Mouse (Mus musculus) embryonic facial prominence, embryonic 14.5 days (tissue): ENCODE data around the gene Cited2. TPM values are rescaled to one million over a fixed set of nuclear protein-coding genes. Genes with fewer than 3 reads are reported as not detected.

Source experiments
- ATAC-seq: fragments of 200-750 bp; cut with Nextera tagmentation; 2 replicates; pipeline ENCODE4 v1.8.0; 2017; ENCODE audit warnings: low read depth, moderate number of reproducible peaks, moderate TSS enrichment
- DNase-seq: peaks from one replicate; pipeline ENCODE4 v3.0.0-alpha.2; 2015; ENCODE audit warnings: low spot score
- H3K27ac ChIP-seq: fragments of 300-500 bp; sonication (generic); replicated peaks from 2 replicates; pipeline ENCODE4 v1.5.1; 2014; ENCODE audit warnings: low read depth, mild to moderate bottlenecking, low read length, moderate library complexity
- H3K27me3 ChIP-seq: fragments of 300-500 bp; sonication (generic); replicated peaks from 2 replicates; pipeline ENCODE4 v1.6.1; 2014; ENCODE audit warnings: low read length; ENCODE audit not compliant: control insufficient read depth, insufficient read depth
- H3K36me3 ChIP-seq: fragments of 300-500 bp; sonication (generic); 2 replicates; pipeline ENCODE4 v1.6.1; 2014; ENCODE audit warnings: low read length, mixed read lengths; ENCODE audit not compliant: control insufficient read depth, insufficient read depth
- H3K4me1 ChIP-seq: fragments of 300-500 bp; sonication (generic); 2 replicates; pipeline ENCODE4 v1.6.1; 2014; ENCODE audit warnings: antibody characterized with exemption, low read length; ENCODE audit not compliant: control insufficient read depth, insufficient read depth
- H3K4me2 ChIP-seq: fragments of 300-500 bp; sonication (generic); 2 replicates; pipeline ENCODE4 v1.6.1; 2014; ENCODE audit warnings: low read depth, mild to moderate bottlenecking, low read length, moderate library complexity, mixed read lengths
- H3K4me3 ChIP-seq: fragments of 300-500 bp; sonication (generic); 2 replicates; pipeline ENCODE4 v1.5.1; 2014; ENCODE audit warnings: low read depth, mild to moderate bottlenecking, low read length
- H3K9ac ChIP-seq: fragments of 300-500 bp; sonication (generic); 2 replicates; pipeline ENCODE4 v1.6.1; 2014; ENCODE audit warnings: low read depth, mild to moderate bottlenecking, low read length, moderate library complexity, mixed read lengths
- H3K9me3 ChIP-seq: fragments of 300-500 bp; sonication (generic); 2 replicates; pipeline ENCODE4 v1.6.1; 2016; ENCODE audit warnings: low read length; ENCODE audit not compliant: control insufficient read depth
- WGBS: fragments of 180-500 bp; shearing (Covaris S2); extraction: QIAGEN DNeasy Blood & Tissue Kit; methylation state at CpG from one replicate; pipeline ENCODE4 v1.1.7; 2014; 5-methylcytosine and 5-hydroxymethylcytosine counted together
- polyA plus RNA-seq: library from polyadenylated mRNA; unstranded; fragments of >200 nt; fragmentation: Nextera tagmentation; extraction: Ambion mirVana; gene quantifications from 2 replicates; pipeline ENCODE4 v1.2.1, GENCODE M21; 2014

The Cited2 gene
- polyA plus RNA-seq, 1 experiment from 2014 or later = 40.6 TPM

GRCm38 (mm10) chr10:17727161-17727925, 4.3 kb downstream of the Cited2 start:
- 0 out of 2 replicates have a peak overlapping the region, but pooled peaks have one; percentile 2 for H3K27ac ChIP-seq
- peaks cover 29% of the 10 kb centered on the region for H3K4me1 ChIP-seq
- no peak for ATAC-seq
- H3K9ac ChIP-seq = no peak overlapping the region
- no peak overlapping the region for H3K4me3 ChIP-seq
- WGBS = 11% methylated on average over 15 of the region's 15 CpGs
- no peaks in the 10 kb centered on the region for H3K36me3 ChIP-seq
- H3K27me3 ChIP-seq = no peaks in the 10 kb centered on the region
- H3K9me3 ChIP-seq = no peaks in the 10 kb centered on the region
- DNase-seq = peak; percentile 62
- peak overlapping the region; percentile 74 for H3K4me2 ChIP-seq

- Histone ChIP-seq H3K9me3 (no peaks in the 10 kb centered on the region), H3K4me2 (peak overlapping the region; percentile 74; the same call in 1 of the 2 replicates), H3K27ac (0 out of 2 replicates have a peak overlapping the region, but pooled peaks have one; percentile 2), H3K4me3 (no peak overlapping the region), H3K4me1 (peaks cover 29% of the 10 kb centered on the region), H3K9ac (no peak overlapping the region), H3K36me3 (no peaks in the 10 kb centered on the region), H3K27me3 (no peaks in the 10 kb centered on the region)
- DNase-seq (peak; percentile 83), ATAC-seq (no peak)
- 11% methylated on average over 5 of the region's 5 CpGs for whole genome bisulfite sequencing
Measured at GRCm38 (mm10) chr10:17727926-17728279, 4.9 kb downstream of the Cited2 start.

GRCm38 (mm10) chr10:17728711-17729110, 5.7 kb downstream of the Cited2 start:
- Histone ChIP-seq H3K4me1 (peaks cover 29% of the 10 kb centered on the region), H3K9ac (no peak overlapping the region), H3K9me3 (no peaks in the 10 kb centered on the region), H3K4me3 (no peak overlapping the region), H3K4me2 (no peak overlapping the region), H3K27me3 (no peaks in the 10 kb centered on the region), H3K36me3 (no peaks in the 10 kb centered on the region), H3K27ac (no peak overlapping the region)
- ATAC-seq (no peak), DNase-seq (peak; percentile 41)
- WGBS = 20% methylated on average over 4 of the region's 4 CpGs

GRCm38 (mm10) chr10:17729476-17729875, 6.5 kb downstream of the Cited2 start:
- Histone ChIP-seq H3K9ac (no peak overlapping the region), H3K4me3 (no peak overlapping the region), H3K4me2 (no peak overlapping the region), H3K27ac (no peak overlapping the region), H3K36me3 (no peaks in the 10 kb centered on the region), H3K9me3 (no peaks in the 10 kb centered on the region), H3K4me1 (peaks cover 29% of the 10 kb centered on the region), H3K27me3 (no peaks in the 10 kb centered on the region)
- no peak for DNase-seq
- whole genome bisulfite sequencing = 59% methylated on average over 6 of the region's 6 CpGs
- no peak for ATAC-seq

GRCm38 (mm10) chr10:17733057-17733456, 10.0 kb downstream of the Cited2 start:
- DNase-seq (peak; percentile 87), ATAC-seq (0 out of 2 replicates have a peak, but pooled peaks have one; percentile 26)
- no peak overlapping the region for H3K4me2 ChIP-seq
- H3K4me3 ChIP-seq = no peak overlapping the region
- H3K27ac ChIP-seq = no peak overlapping the region
- 14% methylated on average over 4 of the region's 4 CpGs for WGBS
- H3K27me3 ChIP-seq = no peaks in the 10 kb centered on the region
- H3K9me3 ChIP-seq = no peaks in the 10 kb centered on the region
- 0 out of 2 replicates have a peak, but pooled peaks cover 4% of the 10 kb centered on the region for H3K4me1 ChIP-seq
- H3K9ac ChIP-seq = no peak overlapping the region
- H3K36me3 ChIP-seq = no peaks in the 10 kb centered on the region

- no peak overlapping the region for H3K4me3 ChIP-seq
- no peak overlapping the region for H3K9ac ChIP-seq
- no peaks in the 10 kb centered on the region for H3K27me3 ChIP-seq
- no peaks in the 10 kb centered on the region for H3K4me1 ChIP-seq
- no peak overlapping the region for H3K27ac ChIP-seq
- no peak overlapping the region for H3K4me2 ChIP-seq
- ATAC-seq = no peak
- WGBS = 90% methylated on average over 2 of the region's 2 CpGs
- H3K9me3 ChIP-seq = no peaks in the 10 kb centered on the region
- no peak for DNase-seq
- H3K36me3 ChIP-seq = no peaks in the 10 kb centered on the region
Measured at GRCm38 (mm10) chr10:17742581-17742980, 19.6 kb downstream of the Cited2 start.

- H3K27ac ChIP-seq = no peak overlapping the region; the same call in 1 of the 2 replicates
Measured at GRCm38 (mm10) chr10:17752478-17752877, 29.5 kb downstream of the Cited2 start.

GRCm38 (mm10) chr10:17759772-17760171, 36.8 kb downstream of the Cited2 start:
- Histone ChIP-seq H3K36me3 (no peaks in the 10 kb centered on the region), H3K4me1 (no peaks in the 10 kb centered on the region), H3K4me2 (no peak overlapping the region), H3K9me3 (no peaks in the 10 kb centered on the region), H3K9ac (no peak overlapping the region), H3K27me3 (no peaks in the 10 kb centered on the region), H3K4me3 (no peak overlapping the region), H3K27ac (no peak overlapping the region)
- ATAC-seq (no peak), DNase-seq (no peak)
- WGBS = 81% methylated on average over 3 of the region's 3 CpGs

More at GRCm38 (mm10) chr10:17752478-17752877, 29.5 kb downstream of the Cited2 start:
- 65% methylated on average over 5 of the region's 5 CpGs for WGBS
- no peak overlapping the region for H3K4me3 ChIP-seq
- no peaks in the 10 kb centered on the region for H3K27me3 ChIP-seq
- peak; percentile 67 for DNase-seq
- H3K9me3 ChIP-seq = no peaks in the 10 kb centered on the region
- H3K9ac ChIP-seq = no peak overlapping the region
- no peak overlapping the region for H3K4me2 ChIP-seq
- H3K4me1 ChIP-seq = peaks cover 3% of the 10 kb centered on the region; the same call in 1 of the 2 replicates
- peak; percentile 77; the same call in 1 of the 2 replicates for ATAC-seq
- H3K36me3 ChIP-seq = no peaks in the 10 kb centered on the region
